Mouse (Mus musculus): ENCODE measurements around the gene Iffo1. TPM values are rescaled to one million over a fixed set of nuclear protein-coding genes. Genes with fewer than 3 reads are reported as not detected.

The Iffo1 gene
- total RNA-seq, 2 experiments from 2014 or later: 64.7 to 73.2 TPM

- DNase-seq (ENCODE audit: low spot score in 2 of 2): peak in 1 of 2 experiments; percentile 45
Observed at GRCm38 (mm10) chr6:125137002-125137671, 7.9 kb upstream of the Iffo1 start.

- DNase-seq (ENCODE audit: low spot score in 2 of 2): no peak
Observed at GRCm38 (mm10) chr6:125139747-125140146, 5.3 kb upstream of the Iffo1 start.

- no peak for DNase-seq (ENCODE audit: low spot score in 2 of 2)
Observed at GRCm38 (mm10) chr6:125142436-125142835, 2.6 kb upstream of the Iffo1 start.

GRCm38 (mm10) chr6:125143128-125143527 is 1.9 kb upstream of the Iffo1 start:
- DNase-seq (ENCODE audit: low spot score in 2 of 2): no peak

- DNase-seq (ENCODE audit: low spot score in 2 of 2): no peak
Observed at GRCm38 (mm10) chr6:125143904-125144303, 1.1 kb upstream of the Iffo1 start.

GRCm38 (mm10) chr6:125145479-125145951 is 474 bp downstream of the Iffo1 start:
- DNase-seq (ENCODE audit: low spot score in 2 of 2): no peak

- DNase-seq (ENCODE audit: low spot score in 2 of 2): no peak
Observed at GRCm38 (mm10) chr6:125146148-125146547, 1.1 kb downstream of the Iffo1 start.

- no peak for DNase-seq (ENCODE audit: low spot score in 2 of 2)
Observed at GRCm38 (mm10) chr6:125146797-125147196, 1.8 kb downstream of the Iffo1 start.

- no peak for DNase-seq (ENCODE audit: low spot score in 2 of 2)
Observed at GRCm38 (mm10) chr6:125147329-125147728, 2.3 kb downstream of the Iffo1 start.

GRCm38 (mm10) chr6:125148251-125148925 is 3.3 kb downstream of the Iffo1 start:
- DNase-seq (ENCODE audit: low spot score in 2 of 2): no peak

GRCm38 (mm10) chr6:125148926-125149568 is 4.0 kb downstream of the Iffo1 start:
- DNase-seq (ENCODE audit: low spot score in 2 of 2): peak; percentile 63 to 72

GRCm38 (mm10) chr6:125149569-125149950 is 4.5 kb downstream of the Iffo1 start:
- no peak for DNase-seq (ENCODE audit: low spot score in 2 of 2)

- DNase-seq (ENCODE audit: low spot score in 2 of 2): no peak
Observed at GRCm38 (mm10) chr6:125152212-125153017, 7.4 kb downstream of the Iffo1 start.

- DNase-seq (ENCODE audit: low spot score in 2 of 2): no peak
Observed at GRCm38 (mm10) chr6:125153018-125153389, 8.0 kb downstream of the Iffo1 start.

- DNase-seq (ENCODE audit: low spot score in 2 of 2): no peak
Observed at GRCm38 (mm10) chr6:125153682-125154081, 8.6 kb downstream of the Iffo1 start.

GRCm38 (mm10) chr6:125154550-125154949 is 9.5 kb downstream of the Iffo1 start:
- DNase-seq (ENCODE audit: low spot score in 2 of 2): no peak

GRCm38 (mm10) chr6:125155262-125155661 is 10.2 kb downstream of the Iffo1 start:
- no peak for DNase-seq (ENCODE audit: low spot score in 2 of 2)

- DNase-seq (ENCODE audit: low spot score in 2 of 2): no peak
Observed at GRCm38 (mm10) chr6:125156491-125156890, 11.4 kb downstream of the Iffo1 start.

GRCm38 (mm10) chr6:125156903-125157614 is 12.0 kb downstream of the Iffo1 start:
- no peak for DNase-seq (ENCODE audit: low spot score in 2 of 2)

GRCm38 (mm10) chr6:125158944-125159492 is 14.0 kb downstream of the Iffo1 start:
- DNase-seq (ENCODE audit: low spot score in 2 of 2): no peak

All from layer of hippocampus, postnatal 14 days (tissue).